Mouse (Mus musculus): ENCODE data around the gene Rabif. TPM values are rescaled to one million over a fixed set of nuclear protein-coding genes. Genes with fewer than 3 reads are reported as not detected.
"Not testable (repeated sequence)": the region's sequence is repeated elsewhere in the genome, so short reads cannot be mapped to it uniquely, and the experiment has no call there.

Rabif gene
- polyA plus RNA-seq, 2 experiments: 25.2 to 44.3 TPM

DNA sequence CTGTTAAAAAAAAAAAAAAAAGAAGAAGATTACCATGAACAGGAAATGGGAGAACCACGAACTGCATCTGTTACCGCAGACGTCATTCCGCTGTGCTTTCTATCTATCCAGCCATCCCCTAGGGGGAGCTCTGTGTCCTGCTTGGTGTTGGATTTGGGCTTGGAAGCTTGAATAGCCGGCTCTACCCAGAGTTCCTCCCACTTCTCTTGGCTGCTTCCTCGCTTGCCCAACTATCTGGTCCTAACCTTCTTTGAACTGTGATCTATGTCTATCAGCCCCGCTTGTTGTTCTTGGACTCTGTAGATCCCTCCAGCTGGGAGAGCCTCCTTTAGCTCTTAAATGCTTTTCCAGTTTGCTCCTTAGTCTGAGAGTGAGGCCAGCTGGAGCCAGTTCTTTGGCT lies 24.2 kb downstream of the Rabif start:
- Histone ChIP-seq H3K27ac (replicated peaks; ENCODE audit: low read depth, low read length) (no peak overlapping the region), H3K4me3 (replicated peaks; ENCODE audit: low read length) (no peak overlapping the region), H3K4me2 (replicated peaks; ENCODE audit: low read depth, low read length, severe bottlenecking) (no peak overlapping the region), H3K9ac (ENCODE audit: low read depth, low read length, severe bottlenecking) (no peak overlapping the region), H3K9me3 (ENCODE audit: control insufficient read depth, low read length) (no peaks in the 10 kb centered on the region), H3K27me3 (ENCODE audit: control insufficient read depth, insufficient read depth, low read length) (peaks cover 5% of the 10 kb centered on the region; the same call in 1 of the 2 replicates), H3K36me3 (ENCODE audit: control insufficient read depth, insufficient read depth, low read length) (no peaks in the 10 kb centered on the region), H3K4me1 (ENCODE audit: control insufficient read depth, insufficient read depth, low read length) (peaks cover 19% of the 10 kb centered on the region)
- WGBS: 10% methylated on average over 7 of the region's 7 CpGs
- no peak for TF ChIP-seq POLR2A (IDR thresholded peaks at IDR 0.05; ENCODE audit: borderline replicate concordance, extremely low read depth, insufficient read depth, insufficient read length)
- DNase-seq (ENCODE audit: low spot score): peak; percentile 92
- 0 out of 2 replicates have a peak, but pooled peaks have one; percentile 35 for ATAC-seq (ENCODE audit: low FRiP score, low read depth)

DNA sequence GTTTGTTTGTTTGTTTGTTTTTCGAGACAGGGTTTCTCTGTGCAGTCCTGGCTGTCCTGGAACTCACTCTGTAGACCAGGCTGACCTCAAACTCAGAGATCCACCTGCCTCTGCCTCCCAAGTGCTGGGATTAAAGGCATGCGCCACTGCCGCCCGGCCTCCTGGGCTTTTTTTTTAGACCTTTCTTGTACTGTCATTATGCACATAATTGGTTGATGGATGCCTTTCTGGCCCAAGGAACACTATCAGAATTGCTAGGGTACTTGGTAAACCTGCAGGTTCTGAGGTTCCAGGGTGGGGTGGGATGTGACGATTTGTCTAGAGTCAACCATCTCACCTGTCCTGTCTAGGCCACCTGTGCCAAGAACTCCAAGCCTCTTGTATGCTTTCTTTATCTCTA lies 24.8 kb downstream of the Rabif start:
- WGBS: 91% methylated on average over 5 of the region's 5 CpGs
- not testable (repeated sequence) for ATAC-seq (ENCODE audit: low FRiP score, low read depth); DNase-seq (ENCODE audit: low spot score); H3K27ac ChIP-seq (replicated peaks; ENCODE audit: low read depth, low read length); H3K9me3 ChIP-seq (ENCODE audit: control insufficient read depth, low read length); H3K4me3 ChIP-seq (replicated peaks; ENCODE audit: low read length); H3K27me3 ChIP-seq (ENCODE audit: control insufficient read depth, insufficient read depth, low read length); H3K9ac ChIP-seq (ENCODE audit: low read depth, low read length, severe bottlenecking); H3K36me3 ChIP-seq (ENCODE audit: control insufficient read depth, insufficient read depth, low read length); H3K4me2 ChIP-seq (replicated peaks; ENCODE audit: low read depth, low read length, severe bottlenecking)
- peaks cover 19% of the 10 kb centered on the region for H3K4me1 ChIP-seq (ENCODE audit: control insufficient read depth, insufficient read depth, low read length)

DNA sequence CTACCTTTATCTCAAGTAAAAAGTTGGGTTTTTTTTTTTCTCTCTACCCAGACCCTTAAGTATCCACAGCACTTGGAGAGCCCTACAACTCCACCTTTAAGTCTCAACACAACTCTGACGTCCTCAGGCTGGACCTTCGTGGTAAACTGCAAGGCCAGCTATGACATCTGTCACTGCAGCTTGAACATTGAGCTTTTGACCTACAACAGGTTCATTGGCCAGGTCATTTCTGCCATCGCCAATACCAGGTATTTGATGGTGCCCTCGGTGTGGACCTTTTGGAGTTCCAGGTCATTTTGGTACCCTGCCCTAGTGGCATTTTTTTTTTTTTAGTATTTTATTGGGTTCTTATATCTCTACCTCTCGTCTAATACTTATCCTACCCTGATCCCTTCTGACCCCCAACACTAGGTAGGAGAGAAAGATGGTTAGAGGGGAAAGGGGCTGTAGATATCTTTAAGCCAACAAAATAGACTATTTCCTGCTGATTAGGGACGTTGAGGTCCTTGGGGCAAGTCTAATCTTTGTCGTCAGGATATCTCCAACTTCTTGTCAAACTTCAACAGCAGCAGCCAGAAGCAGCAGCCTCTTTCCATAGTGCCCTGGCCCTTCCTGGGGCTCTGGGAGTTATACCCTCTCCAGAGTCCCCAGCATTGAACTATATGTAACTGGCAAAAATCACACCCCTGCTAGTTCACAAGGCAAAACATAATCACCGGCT lies 25.7 kb downstream of the Rabif start:
- Histone ChIP-seq H3K27me3 (ENCODE audit: control insufficient read depth, insufficient read depth, low read length) (no peaks in the 10 kb centered on the region), H3K9me3 (ENCODE audit: control insufficient read depth, low read length) (no peaks in the 10 kb centered on the region), H3K27ac (replicated peaks; ENCODE audit: low read depth, low read length) (no peak overlapping the region), H3K4me1 (ENCODE audit: control insufficient read depth, insufficient read depth, low read length) (peaks cover 19% of the 10 kb centered on the region), H3K4me2 (replicated peaks; ENCODE audit: low read depth, low read length, severe bottlenecking) (no peak overlapping the region), H3K4me3 (replicated peaks; ENCODE audit: low read length) (no peak overlapping the region), H3K36me3 (ENCODE audit: control insufficient read depth, insufficient read depth, low read length) (no peaks in the 10 kb centered on the region), H3K9ac (ENCODE audit: low read depth, low read length, severe bottlenecking) (no peak overlapping the region)
- ATAC-seq (ENCODE audit: low FRiP score, low read depth) (no peak), DNase-seq (ENCODE audit: low spot score) (no peak)
- no peak for TF ChIP-seq POLR2A (IDR thresholded peaks at IDR 0.05; ENCODE audit: borderline replicate concordance, extremely low read depth, insufficient read depth, insufficient read length)
- WGBS: 74% methylated on average over 8 of the region's 8 CpGs

DNA sequence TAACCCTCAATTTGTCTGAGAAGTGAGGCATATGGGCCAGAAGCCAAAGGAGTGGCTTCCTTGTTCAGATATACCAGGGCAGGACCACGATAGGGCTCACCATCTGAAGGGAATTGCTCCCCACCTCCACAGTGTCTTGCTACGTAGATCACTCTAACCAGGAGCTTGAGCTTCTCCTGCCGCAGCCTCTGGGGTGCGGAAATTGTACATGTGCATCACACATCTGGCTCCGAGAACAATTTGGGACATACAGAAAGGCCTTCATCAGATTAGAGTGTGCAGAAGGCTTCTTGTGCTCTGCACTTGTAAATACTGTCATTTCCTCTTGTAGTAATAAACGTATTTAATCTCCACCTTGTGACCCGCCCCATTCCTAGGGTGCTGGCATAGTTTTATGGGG lies 26.7 kb downstream of the Rabif start:
- H3K4me2 ChIP-seq (replicated peaks; ENCODE audit: low read depth, low read length, severe bottlenecking): no peak overlapping the region
- no peak overlapping the region for H3K4me3 ChIP-seq (replicated peaks; ENCODE audit: low read length)
- no peak overlapping the region for H3K27ac ChIP-seq (replicated peaks; ENCODE audit: low read depth, low read length)
- no peaks in the 10 kb centered on the region for H3K9me3 ChIP-seq (ENCODE audit: control insufficient read depth, low read length)
- H3K4me1 ChIP-seq (ENCODE audit: control insufficient read depth, insufficient read depth, low read length): peaks cover 14% of the 10 kb centered on the region
- WGBS: 69% methylated on average over 7 of the region's 7 CpGs
- DNase-seq (ENCODE audit: low spot score) (no peak), ATAC-seq (ENCODE audit: low FRiP score, low read depth) (no peak)
- no peaks in the 10 kb centered on the region for H3K36me3 ChIP-seq (ENCODE audit: control insufficient read depth, insufficient read depth, low read length)
- H3K27me3 ChIP-seq (ENCODE audit: control insufficient read depth, insufficient read depth, low read length): no peaks in the 10 kb centered on the region
- TF ChIP-seq POLR2A (IDR thresholded peaks at IDR 0.05; ENCODE audit: borderline replicate concordance, extremely low read depth, insufficient read depth, insufficient read length): no peak
- H3K9ac ChIP-seq (ENCODE audit: low read depth, low read length, severe bottlenecking): no peak overlapping the region

DNA sequence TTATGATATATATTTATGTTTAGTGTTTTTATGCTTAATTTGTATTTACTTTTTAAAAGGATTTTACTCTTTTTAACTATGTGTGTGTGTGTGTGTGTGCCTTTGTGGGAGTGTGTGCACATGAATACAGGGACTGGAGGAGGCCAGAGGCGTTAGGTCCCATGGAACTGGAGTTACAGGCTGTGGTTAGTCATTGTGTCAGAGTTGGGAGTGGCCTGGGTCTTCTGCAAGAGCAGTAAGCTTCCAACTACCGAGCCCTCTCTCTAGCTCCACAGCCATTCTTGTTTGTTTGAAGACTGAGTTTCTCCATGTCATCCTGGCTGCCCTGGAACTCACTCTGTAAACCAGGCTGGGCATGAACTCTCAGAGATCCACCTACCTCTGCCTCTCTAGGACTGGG lies 27.9 kb downstream of the Rabif start:
- no peak overlapping the region for H3K9ac ChIP-seq (ENCODE audit: low read depth, low read length, severe bottlenecking)
- 56% methylated on average over 2 of the region's 2 CpGs for WGBS

More for the DNA sequence above, 27.9 kb downstream of the Rabif start:
- Histone ChIP-seq H3K27ac (replicated peaks; ENCODE audit: low read depth, low read length) (no peak overlapping the region), H3K4me2 (replicated peaks; ENCODE audit: low read depth, low read length, severe bottlenecking) (no peak overlapping the region), H3K27me3 (ENCODE audit: control insufficient read depth, insufficient read depth, low read length) (no peaks in the 10 kb centered on the region), H3K4me3 (replicated peaks; ENCODE audit: low read length) (no peak overlapping the region), H3K36me3 (ENCODE audit: control insufficient read depth, insufficient read depth, low read length) (no peaks in the 10 kb centered on the region), H3K9me3 (ENCODE audit: control insufficient read depth, low read length) (no peaks in the 10 kb centered on the region), H3K4me1 (ENCODE audit: control insufficient read depth, insufficient read depth, low read length) (peaks cover 3% of the 10 kb centered on the region; the same call in 1 of the 2 replicates)
- DNase-seq (ENCODE audit: low spot score) (no peak), ATAC-seq (ENCODE audit: low FRiP score, low read depth) (no peak)
- no peak for TF ChIP-seq POLR2A (IDR thresholded peaks at IDR 0.05; ENCODE audit: borderline replicate concordance, extremely low read depth, insufficient read depth, insufficient read length)

All from limb, embryonic 14.5 days (tissue).